ENCODE assay signal across 8 mouse cellular contexts in the genomic region with DNA sequence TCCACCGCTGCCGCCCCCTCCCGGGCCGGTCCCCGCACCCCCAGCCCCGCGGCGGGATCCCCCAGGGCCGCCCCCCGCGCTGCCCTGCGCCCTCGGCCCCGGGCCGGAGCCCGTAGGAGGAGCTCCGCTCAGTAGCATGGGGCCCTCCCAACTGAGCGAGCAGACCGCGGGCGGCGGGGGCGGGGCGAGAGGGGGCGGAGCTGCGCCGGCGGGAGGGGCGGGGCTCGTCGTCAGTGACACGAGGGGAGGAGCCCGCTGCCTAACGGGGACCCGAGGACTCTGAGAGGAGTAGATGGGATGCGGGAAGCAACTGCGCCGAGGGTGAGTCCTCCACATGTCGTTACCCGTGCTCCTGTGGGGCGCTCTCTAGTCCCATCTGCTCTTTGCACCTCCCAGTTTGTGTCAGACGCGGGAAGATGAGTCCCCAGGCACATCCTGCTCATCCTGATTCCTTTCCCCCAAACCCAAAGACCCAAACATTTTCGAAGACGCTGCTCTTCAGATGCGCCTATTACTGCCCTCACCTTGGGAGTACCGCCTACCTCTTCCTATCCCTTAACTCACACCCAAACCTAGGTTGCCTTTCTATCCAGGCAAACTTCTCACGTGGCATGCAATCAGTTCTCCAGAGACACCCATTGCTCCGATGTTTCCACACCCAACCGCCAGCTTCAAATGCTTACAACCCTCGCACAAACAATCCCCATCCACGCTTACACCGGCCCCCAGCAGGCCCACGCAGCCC. TPM values are rescaled to one million over a fixed set of nuclear protein-coding genes. Genes with fewer than 3 reads are reported as not detected.
DNase-seq lines count a peak whose midpoint lies in the region; ATAC-seq and TF ChIP-seq lines count a peak whose summit lies in the region.

Gene Shf (minus strand): TSS at position 168 of the 745 bp plus-strand sequence.

- WGBS in bone marrow, adult 2 months, result under 1% methylated on average over 52 of the region's 54 CpGs
- WGBS in kidney, embryonic 14.5 days, result 1% methylated on average over 48 of the region's 54 CpGs
- 2% methylated on average over 24 of the region's 54 CpGs for WGBS in limb, embryonic 14.5 days
- WGBS in midbrain, embryonic 16.5 days, result 2% methylated on average over 28 of the region's 54 CpGs

- H3K36me3 ChIP-seq in kidney, embryonic 14.5 days (ENCODE audit: control insufficient read depth, insufficient read depth, low read length), result no peaks in the 10 kb centered on the region
- 0 out of 2 replicates have a peak, but pooled peaks cover under 1% of the 10 kb centered on the region for H3K36me3 ChIP-seq in limb, embryonic 14.5 days (ENCODE audit: control insufficient read depth, insufficient read depth, low read length)
- H3K36me3 ChIP-seq in midbrain, embryonic 16.5 days (ENCODE audit: control insufficient read depth, insufficient read depth, low read length), result no peaks in the 10 kb centered on the region

- H3K4me1 ChIP-seq in bone marrow, adult 2 months (ENCODE audit: control insufficient read depth, insufficient read depth, low read length), result peaks cover 2% of the 10 kb centered on the region; the same call in 1 of the 2 replicates
- peaks cover 4% of the 10 kb centered on the region; the same call in 1 of the 2 replicates for H3K4me1 ChIP-seq in embryonic fibroblast, embryonic 13.5 days (ENCODE audit: control insufficient read depth, insufficient read depth, low read length)
- peaks cover 25% of the 10 kb centered on the region for H3K4me1 ChIP-seq in kidney, embryonic 14.5 days (ENCODE audit: control insufficient read depth, insufficient read depth, low read length)
- H3K4me1 ChIP-seq in limb, embryonic 14.5 days (ENCODE audit: control insufficient read depth, insufficient read depth, low read length), result peaks cover 29% of the 10 kb centered on the region
- H3K4me1 ChIP-seq in midbrain, embryonic 16.5 days (ENCODE audit: control insufficient read depth, insufficient read depth, low read length), result peaks cover 26% of the 10 kb centered on the region

- H3K9me3 ChIP-seq in kidney, embryonic 14.5 days (ENCODE audit: control insufficient read depth, low read length), result no peaks in the 10 kb centered on the region
- H3K9me3 ChIP-seq in limb, embryonic 14.5 days (ENCODE audit: control insufficient read depth, low read length), result no peaks in the 10 kb centered on the region
- no peaks in the 10 kb centered on the region for H3K9me3 ChIP-seq in midbrain, embryonic 16.5 days (replicated peaks; ENCODE audit: control insufficient read depth, low read length, poor library complexity, severe bottlenecking)

- ATAC-seq in kidney, embryonic 14.5 days (ENCODE audit: low FRiP score, low TSS enrichment), result peak; percentile 95
- ATAC-seq in limb, embryonic 14.5 days (ENCODE audit: low FRiP score, low read depth), result peak; percentile 96
- ATAC-seq in midbrain, embryonic 16.5 days, result peak; percentile 88

- TF ChIP-seq POLR2A in bone marrow, adult 2 months (IDR thresholded peaks at IDR 0.05; ENCODE audit: borderline replicate concordance, control insufficient read depth, low read depth, low read length), result peak; percentile 67; the same call in 1 of the 2 replicates
- TF ChIP-seq POLR2A in embryonic fibroblast, embryonic 13.5 days (IDR thresholded peaks at IDR 0.05; ENCODE audit: low read depth, low read length), result peak; percentile 89
- peak; percentile 77; the same call in 1 of the 2 replicates for TF ChIP-seq POLR2A in limb, embryonic 14.5 days (IDR thresholded peaks at IDR 0.05; ENCODE audit: borderline replicate concordance, extremely low read depth, insufficient read depth, insufficient read length)

- H3K4me2 ChIP-seq in kidney, embryonic 14.5 days (replicated peaks; ENCODE audit: low read depth, low read length), result peak within 1 kb of the TSS; percentile 88
- peak within 1 kb of the TSS; percentile 64 for H3K4me2 ChIP-seq in limb, embryonic 14.5 days (replicated peaks; ENCODE audit: low read depth, low read length, severe bottlenecking)
- peak within 1 kb of the TSS; percentile 87 for H3K4me2 ChIP-seq in midbrain, embryonic 16.5 days (ENCODE audit: low read length)

- H3K4me3 ChIP-seq in bone marrow, adult 2 months (replicated peaks; ENCODE audit: control insufficient read depth, low read depth, low read length), result peak within 1 kb of the TSS; percentile 75
- H3K4me3 ChIP-seq in embryonic fibroblast, embryonic 13.5 days (ENCODE audit: insufficient read depth, low read length), result peak within 1 kb of the TSS; percentile 60
- peak within 1 kb of the TSS; percentile 87 for H3K4me3 ChIP-seq in kidney, embryonic 14.5 days (ENCODE audit: low read length)
- H3K4me3 ChIP-seq in limb, embryonic 14.5 days (replicated peaks; ENCODE audit: low read length), result peak within 1 kb of the TSS; percentile 90
- H3K4me3 ChIP-seq in midbrain, embryonic 16.5 days (ENCODE audit: low read depth, low read length), result peak within 1 kb of the TSS; percentile 95

- H3K27ac ChIP-seq in bone marrow, adult 2 months (ENCODE audit: control insufficient read depth, insufficient read depth, low read depth, low read length, poor library complexity), result no peak within 1 kb of the TSS
- H3K27ac ChIP-seq in embryonic fibroblast, embryonic 13.5 days (ENCODE audit: insufficient read depth, low read length), result no peak within 1 kb of the TSS
- peak within 1 kb of the TSS; percentile 37; the same call in 1 of the 2 replicates for H3K27ac ChIP-seq in kidney, embryonic 14.5 days (ENCODE audit: low read depth, low read length)
- peak within 1 kb of the TSS; percentile 33; the same call in 1 of the 2 replicates for H3K27ac ChIP-seq in limb, embryonic 14.5 days (replicated peaks; ENCODE audit: low read depth, low read length)
- H3K27ac ChIP-seq in midbrain, embryonic 16.5 days (ENCODE audit: low read length), result peak within 1 kb of the TSS; percentile 65

- no peak for TF ChIP-seq CTCF in bone marrow, adult 2 months (IDR thresholded peaks at IDR 0.05; ENCODE audit: control insufficient read depth, insufficient read depth, low read length)
- no peak for TF ChIP-seq CTCF in embryonic fibroblast, embryonic 13.5 days (IDR thresholded peaks at IDR 0.05; ENCODE audit: borderline replicate concordance, insufficient read depth, low read length)

- DNase-seq in 3T3-L1 (ENCODE audit: low read depth, low spot score), result peak; percentile 84
- peak; percentile 85 to 89 for DNase-seq in heart, adult 9 months (ENCODE audit: low spot score in 2 of 2)
- DNase-seq in limb, embryonic 14.5 days (ENCODE audit: low spot score), result peak; percentile 80
- DNase-seq in spleen, postnatal 10 days (ENCODE audit: low spot score in 2 of 2), result peak; percentile 91 to 93

- H3K27me3 ChIP-seq in kidney, embryonic 14.5 days (ENCODE audit: control insufficient read depth, insufficient read depth, low read length), result peaks cover 8% of the 10 kb centered on the region
- no peaks in the 10 kb centered on the region for H3K27me3 ChIP-seq in limb, embryonic 14.5 days (ENCODE audit: control insufficient read depth, insufficient read depth, low read length)
- no peaks in the 10 kb centered on the region for H3K27me3 ChIP-seq in midbrain, embryonic 16.5 days (ENCODE audit: control insufficient read depth, insufficient read depth, low read depth, low read length)

- peak within 1 kb of the TSS; percentile 85 for H3K9ac ChIP-seq in kidney, embryonic 14.5 days (ENCODE audit: low read depth, low read length)
- H3K9ac ChIP-seq in limb, embryonic 14.5 days (ENCODE audit: low read depth, low read length, severe bottlenecking), result peak within 1 kb of the TSS; percentile 89
- peak within 1 kb of the TSS; percentile 96 for H3K9ac ChIP-seq in midbrain, embryonic 16.5 days (ENCODE audit: low read depth, low read length)

RNA-seq across cellular contexts. Expression of gene Shf, which starts in this region (rescaled TPM):
- polyA plus RNA-seq in bone marrow, adult 2 months (2011; ENCODE audit: insufficient read depth, insufficient read length, low replicate concordance, missing spikeins), result 9.6 and 14.7 TPM in 2 replicates
- 10.6 and 12.3 TPM in 2 replicates for polyA plus RNA-seq in embryonic fibroblast, embryonic 13.5 days (2011; ENCODE audit: insufficient read length, low read depth, missing spikeins)
- 3.5 and 5.5 TPM in 2 replicates for polyA plus RNA-seq in kidney, embryonic 14.5 days (2014; fragmentation: Nextera tagmentation; extraction: Ambion mirVana)
- polyA plus RNA-seq in limb, embryonic 14.5 days (2012; rRNA removed), result 34.1 and 34.2 TPM in 2 replicates
- polyA plus RNA-seq in limb, embryonic 14.5 days (2014; fragmentation: Nextera tagmentation; extraction: Ambion mirVana), result 6.5 and 7.8 TPM in 2 replicates
- 8.9 and 9.5 TPM in 2 replicates for polyA plus RNA-seq in midbrain, embryonic 16.5 days (2015; fragmentation: Nextera tagmentation; extraction: Ambion mirVana)

Comparison
In these comparisons a context has a peak if more than half of its experiments do, and no peak if none do; other contexts are left out.
1. H3K27ac ChIP-seq: peak in kidney, embryonic 14.5 days (single experiment), limb, embryonic 14.5 days (single experiment) and midbrain, embryonic 16.5 days (single experiment); none in bone marrow, adult 2 months (single experiment) and embryonic fibroblast, embryonic 13.5 days (single experiment).
2. Peak in every context shown above with its lines, with median percentiles within 50 percentile points of each other: DNase-seq, H3K4me3 ChIP-seq, POLR2A ChIP-seq, ATAC-seq, H3K4me2 ChIP-seq and H3K9ac ChIP-seq.